Mouse (Mus musculus) kidney, adult 18-20 months (tissue): ENCODE data around the gene Marcksl1.

Experiments
- DNase-seq: peaks from one replicate; pipeline ENCODE4 v3.0.0; 2021

Marcksl1 gene

DNA sequence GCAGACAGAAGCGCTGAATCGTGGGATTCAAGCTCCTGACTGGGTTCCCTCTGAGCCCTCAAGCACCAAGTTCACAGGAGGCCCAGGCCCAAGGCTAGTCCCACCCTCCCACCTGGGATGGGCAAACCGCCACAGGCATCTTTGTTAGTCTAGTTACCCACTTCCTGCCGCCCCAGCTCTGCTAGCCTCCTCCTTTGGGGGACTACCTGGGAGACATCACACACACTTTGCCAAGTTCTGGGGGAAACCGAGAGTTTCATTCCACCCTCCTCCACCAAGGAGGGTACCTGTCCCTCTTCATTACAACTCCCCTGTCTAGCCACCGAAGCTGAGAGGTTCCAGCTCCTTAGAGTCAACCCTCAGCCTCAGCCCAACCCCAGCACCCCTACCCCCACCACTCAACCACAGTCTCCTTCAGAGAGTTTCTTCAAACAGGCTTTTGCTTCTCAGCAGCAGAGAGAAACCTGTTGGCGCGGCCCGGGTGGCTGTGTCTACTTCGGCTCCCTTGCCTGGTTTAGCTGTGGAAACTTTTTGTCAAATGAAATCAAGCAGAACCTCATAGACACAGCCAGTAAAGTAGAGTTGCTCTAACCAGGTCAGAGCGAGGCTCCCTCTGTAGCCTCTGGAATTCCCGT is 45.1 kb downstream of the Marcksl1 start:
- no peak for DNase-seq

DNA sequence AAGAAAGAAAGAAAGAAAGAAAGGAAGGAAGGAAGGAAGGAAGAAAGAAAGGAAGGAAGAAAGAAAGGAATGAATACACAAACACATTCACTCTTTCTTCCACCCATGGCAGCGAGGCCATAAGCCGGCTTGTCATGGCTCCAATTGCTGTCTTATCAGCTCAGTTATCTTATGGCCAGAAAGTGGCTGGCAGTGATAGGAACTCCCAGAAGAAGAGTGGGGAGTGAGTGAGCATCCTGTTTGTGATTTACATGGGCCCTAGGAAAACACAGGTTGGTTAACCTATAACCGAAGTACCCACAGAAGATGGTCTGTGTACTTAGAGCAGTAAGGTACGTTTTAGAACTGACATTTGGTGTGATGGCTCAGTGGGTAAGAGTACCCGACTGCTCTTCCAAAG is 47.8 kb downstream of the Marcksl1 start:
- DNase-seq: no peak

DNA sequence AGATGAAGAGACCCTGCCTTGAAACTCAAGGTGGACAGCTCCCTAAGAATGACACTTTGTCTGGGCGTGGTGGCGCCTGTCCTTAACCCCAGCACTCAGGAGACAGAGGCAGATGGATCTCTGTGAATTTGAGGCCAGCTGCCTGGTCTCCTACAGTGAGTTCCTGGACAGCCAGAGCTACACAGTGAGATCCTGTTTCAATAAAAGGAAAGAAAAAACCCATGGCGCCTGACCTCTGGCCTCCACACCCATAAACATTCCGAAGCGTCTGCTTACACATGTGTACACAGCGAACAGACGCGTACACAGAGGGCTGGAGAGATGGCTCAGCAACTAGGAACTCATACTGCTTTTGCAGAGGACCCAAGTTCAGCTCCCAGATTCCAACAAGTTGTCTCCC is 50.3 kb downstream of the Marcksl1 start:
- DNase-seq: no peak

DNA sequence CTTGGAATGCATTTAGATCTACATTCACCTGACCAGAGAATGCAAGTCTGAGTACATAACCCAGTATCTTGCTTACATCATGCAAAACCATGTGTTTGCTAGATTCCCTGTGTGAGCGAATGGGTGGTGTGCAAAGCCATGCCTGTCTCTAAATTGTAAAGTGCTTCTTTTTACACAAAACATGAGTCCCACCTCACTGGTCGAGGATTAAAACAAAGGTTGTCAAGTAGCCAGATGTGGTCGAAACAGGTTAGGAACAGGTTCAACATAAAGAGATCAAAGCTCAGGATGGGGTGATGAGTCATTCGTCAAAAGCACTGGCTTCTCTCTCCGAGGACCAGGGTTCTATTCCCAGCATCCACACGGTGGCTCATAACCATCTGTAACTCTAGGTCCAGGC is 51.8 kb downstream of the Marcksl1 start:
- no peak for DNase-seq
